Mouse (Mus musculus): Measurements from ENCODE around the gene Gab2.

GRCm38 (mm10) chr7:97339623-97340022, 258.2 kb downstream of the Gab2 start:
- TF ChIP-seq EP300 (optimal IDR thresholded peaks at IDR 0.05) (no peak), CTCF (IDR thresholded peaks at IDR 0.05; ENCODE audit: low read depth) (no peak)
